ENCODE assay signal across 27 mouse cellular contexts in genomic region chr8:126820502-126820901, GRCm38 (mm10).
DNase-seq lines count a peak whose midpoint lies in the region; ATAC-seq and TF ChIP-seq lines count a peak whose summit lies in the region.
"Had no signal": no experiment of that assay in that cellular context is flagged by ENCODE, and none has a peak within 500 bp of the region (broad histone marks: within the 10 kb centered on the region; RNA-seq: fewer than 3 reads in every experiment).

No protein-coding gene starts in this region.

- H3K4me3 ChIP-seq in kidney, embryonic 14.5 days (ENCODE audit: low read length) = no peak overlapping the region
- H3K4me3 ChIP-seq in spleen, adult 2 months (ENCODE audit: extremely low read depth, insufficient read depth, insufficient read length) = no peak overlapping the region
- H3K4me3 ChIP-seq in bone marrow, adult 2 months (replicated peaks; ENCODE audit: control insufficient read depth, low read depth, low read length) = no peak overlapping the region
- H3K4me3 ChIP-seq: erythroblast, embryonic 14.5 days; gastrocnemius, adult 2 months; liver, embryonic 12.5 days; midbrain, embryonic 13.5 days; neural tube, embryonic 13.5 days had no signal

- no peaks in the 10 kb centered on the region for H3K36me3 ChIP-seq in kidney, embryonic 14.5 days (ENCODE audit: control insufficient read depth, insufficient read depth, low read length)
- H3K36me3 ChIP-seq in spleen, adult 2 months (ENCODE audit: control insufficient read depth, insufficient read depth, low read length) = no peaks in the 10 kb centered on the region
- no peaks in the 10 kb centered on the region for H3K36me3 ChIP-seq in splenic B cell, adult 2 months (ENCODE audit: control insufficient read depth, insufficient read depth, low read length, poor library complexity, severe bottlenecking)
- H3K36me3 ChIP-seq: liver, embryonic 12.5 days; midbrain, embryonic 13.5 days; neural tube, embryonic 13.5 days had no signal

- intact Hi-C loops in heart, postnatal 25 days (cut with DNase I) = no loop called here

- H3K4me2 ChIP-seq in kidney, embryonic 14.5 days (replicated peaks; ENCODE audit: low read depth, low read length) = no peak overlapping the region
- H3K4me2 ChIP-seq: liver, embryonic 12.5 days; midbrain, embryonic 13.5 days; neural tube, embryonic 13.5 days had no signal

- WGBS in kidney, embryonic 14.5 days = 87% methylated on average over 2 of the region's 2 CpGs
- WGBS in spleen, adult 2 months = 84% methylated on average over 2 of the region's 2 CpGs
- 81% methylated on average over 2 of the region's 2 CpGs for WGBS in bone marrow, adult 2 months

- no peaks in the 10 kb centered on the region for H3K27me3 ChIP-seq in kidney, embryonic 14.5 days (ENCODE audit: control insufficient read depth, insufficient read depth, low read length)
- H3K27me3 ChIP-seq in spleen, adult 2 months (ENCODE audit: control insufficient read depth, insufficient read depth, low read length) = no peaks in the 10 kb centered on the region
- H3K27me3 ChIP-seq in splenic B cell, adult 2 months (ENCODE audit: control insufficient read depth, insufficient read depth, low read length, poor library complexity, severe bottlenecking) = no peaks in the 10 kb centered on the region
- H3K27me3 ChIP-seq: liver, embryonic 12.5 days; midbrain, embryonic 13.5 days; neural tube, embryonic 13.5 days had no signal

- no peak for TF ChIP-seq CTCF in spleen, adult 2 months (IDR thresholded peaks at IDR 0.05; ENCODE audit: extremely low read depth, insufficient read depth, insufficient read length, insufficient replicate concordance)
- TF ChIP-seq CTCF in bone marrow, adult 2 months (IDR thresholded peaks at IDR 0.05; ENCODE audit: control insufficient read depth, insufficient read depth, low read length) = no peak

- peaks cover 19% of the 10 kb centered on the region for H3K4me1 ChIP-seq in kidney, embryonic 14.5 days (ENCODE audit: control insufficient read depth, insufficient read depth, low read length)
- peaks cover 24% of the 10 kb centered on the region for H3K4me1 ChIP-seq in spleen, adult 2 months (ENCODE audit: control insufficient read depth, insufficient read depth, insufficient read length)
- H3K4me1 ChIP-seq in bone marrow, adult 2 months (ENCODE audit: control insufficient read depth, insufficient read depth, low read length) = peaks cover 3% of the 10 kb centered on the region

- no peak for ATAC-seq in kidney, embryonic 14.5 days (ENCODE audit: low FRiP score, low TSS enrichment)
- ATAC-seq: forebrain, embryonic 16.5 days; hindbrain, embryonic 16.5 days; liver, embryonic 12.5 days; liver, postnatal 0 days; lung, postnatal 0 days; midbrain, embryonic 13.5 days had no signal

- H3K9ac ChIP-seq in kidney, embryonic 14.5 days (ENCODE audit: low read depth, low read length) = no peak overlapping the region
- H3K9ac ChIP-seq: liver, embryonic 12.5 days; liver, postnatal 0 days; midbrain, embryonic 13.5 days; neural tube, embryonic 13.5 days had no signal

- H3K27ac ChIP-seq in kidney, embryonic 14.5 days (ENCODE audit: low read depth, low read length) = peak overlapping the region; percentile 77; the same call in 1 of the 2 replicates
- 0 out of 2 replicates have a peak overlapping the region, but pooled peaks have one; percentile 44 for H3K27ac ChIP-seq in spleen, adult 2 months (ENCODE audit: insufficient read depth, low read length)
- peak overlapping the region; percentile 35; the same call in 1 of the 2 replicates for H3K27ac ChIP-seq in bone marrow, adult 2 months (ENCODE audit: control insufficient read depth, insufficient read depth, low read depth, low read length, poor library complexity)
- H3K27ac ChIP-seq: gastrocnemius, adult 2 months; liver, embryonic 12.5 days; midbrain, embryonic 13.5 days; neural tube, embryonic 13.5 days had no signal

- no peaks in the 10 kb centered on the region for H3K9me3 ChIP-seq in kidney, embryonic 14.5 days (ENCODE audit: control insufficient read depth, low read length)
- H3K9me3 ChIP-seq: liver, embryonic 12.5 days; midbrain, embryonic 13.5 days; neural tube, embryonic 13.5 days had no signal

- DNase-seq in kidney, postnatal 25 days = no peak
- DNase-seq in spleen, adult 2 months (ENCODE audit: low read depth in 1 of 2, low spot score in 2 of 2) = no peak
- DNase-seq in spleen, adult 12 weeks (ENCODE audit: low spot score) = no peak
- peak; percentile 56 for DNase-seq in splenic B cell, adult 2 months (ENCODE audit: low read depth, low spot score)
- DNase-seq in heart, postnatal 25 days (ENCODE audit: low spot score) = no peak
- DNase-seq: adrenal gland, postnatal 10 days; cerebellum, adult 11 months; cerebellum, adult 9-11 months; gastrocnemius, adult 2 months; gastrocnemius, postnatal 36 days; heart, postnatal 14 days; kidney, adult 11 months; kidney, postnatal 4 days; liver, postnatal 0 days; lung, postnatal 4 days; right cerebral cortex, postnatal 4 days; thymus, adult 2 months; thymus, postnatal 36 days had no signal

- TF ChIP-seq POLR2A in spleen, adult 2 months (IDR thresholded peaks at IDR 0.05; ENCODE audit: low read depth, low read length) = no peak
- no peak for TF ChIP-seq POLR2A in bone marrow, adult 2 months (IDR thresholded peaks at IDR 0.05; ENCODE audit: borderline replicate concordance, control insufficient read depth, low read depth, low read length)
